Mouse (Mus musculus): ENCODE results near the gene Rab20. TPM values are rescaled to one million over a fixed set of nuclear protein-coding genes. Genes with fewer than 3 reads are reported as not detected.
A peak's percentile ranks its signal among the peaks of the same experiment; 100 is the strongest.

Rab20 gene
- polyA plus RNA-seq, 1 experiment from 2014 or later = 13.2 TPM

- Histone ChIP-seq H3K27me3 (no peaks in the 10 kb centered on the region), H3K9me3 (no peaks in the 10 kb centered on the region), H3K27ac (no peak overlapping the region), H3K4me3 (no peak overlapping the region), H3K36me3 (no peaks in the 10 kb centered on the region), H3K4me2 (no peak overlapping the region), H3K4me1 (peaks cover 15% of the 10 kb centered on the region), H3K9ac (no peak overlapping the region)
- no peak for ATAC-seq (ENCODE audit: borderline replicate concordance, extremely low read depth, low FRiP score, low TSS enrichment)
- WGBS = 74% methylated on average over 12 of the region's 12 CpGs
Measured at GRCm38 (mm10) chr8:11463889-11464706, 14.4 kb downstream of the Rab20 start.

GRCm38 (mm10) chr8:11463541-11463888, 15.0 kb downstream of the Rab20 start:
- ATAC-seq (ENCODE audit: borderline replicate concordance, extremely low read depth, low FRiP score, low TSS enrichment) = no peak
- H3K9me3 ChIP-seq = no peaks in the 10 kb centered on the region
- H3K36me3 ChIP-seq = no peaks in the 10 kb centered on the region
- no peaks in the 10 kb centered on the region for H3K27me3 ChIP-seq
- H3K4me3 ChIP-seq = no peak overlapping the region
- WGBS = 79% methylated on average over 2 of the region's 2 CpGs
- no peak overlapping the region for H3K4me2 ChIP-seq
- H3K27ac ChIP-seq = no peak overlapping the region
- no peak overlapping the region for H3K9ac ChIP-seq
- H3K4me1 ChIP-seq = peaks cover 21% of the 10 kb centered on the region

GRCm38 (mm10) chr8:11462641-11463040, 15.9 kb downstream of the Rab20 start:
- H3K9me3 ChIP-seq = no peaks in the 10 kb centered on the region
- H3K4me1 ChIP-seq = peaks cover 29% of the 10 kb centered on the region
- H3K4me3 ChIP-seq = no peak overlapping the region
- no peaks in the 10 kb centered on the region for H3K27me3 ChIP-seq
- no peak overlapping the region for H3K4me2 ChIP-seq
- 82% methylated on average over 4 of the region's 4 CpGs for WGBS
- H3K27ac ChIP-seq = no peak overlapping the region
- ATAC-seq (ENCODE audit: borderline replicate concordance, extremely low read depth, low FRiP score, low TSS enrichment) = no peak
- no peak overlapping the region for H3K9ac ChIP-seq
- H3K36me3 ChIP-seq = no peaks in the 10 kb centered on the region

GRCm38 (mm10) chr8:11461847-11462246, 16.7 kb downstream of the Rab20 start:
- no peak overlapping the region for H3K27ac ChIP-seq
- no peaks in the 10 kb centered on the region for H3K9me3 ChIP-seq
- no peaks in the 10 kb centered on the region for H3K27me3 ChIP-seq
- ATAC-seq (ENCODE audit: borderline replicate concordance, extremely low read depth, low FRiP score, low TSS enrichment) = no peak
- H3K4me2 ChIP-seq = no peak overlapping the region
- H3K4me3 ChIP-seq = no peak overlapping the region
- H3K36me3 ChIP-seq = no peaks in the 10 kb centered on the region
- no peak overlapping the region for H3K9ac ChIP-seq
- H3K4me1 ChIP-seq = peaks cover 30% of the 10 kb centered on the region
- WGBS = 57% methylated on average over 2 of the region's 2 CpGs

GRCm38 (mm10) chr8:11460934-11461333, 17.6 kb downstream of the Rab20 start:
- H3K27ac ChIP-seq = no peak overlapping the region

GRCm38 (mm10) chr8:11459016-11459415, 19.5 kb downstream of the Rab20 start:
- no peak for ATAC-seq (ENCODE audit: borderline replicate concordance, extremely low read depth, low FRiP score, low TSS enrichment)
- H3K4me2 ChIP-seq = no peak overlapping the region
- no peak overlapping the region for H3K4me3 ChIP-seq
- no peak overlapping the region for H3K9ac ChIP-seq
- H3K9me3 ChIP-seq = no peaks in the 10 kb centered on the region
- H3K27ac ChIP-seq = peak overlapping the region; percentile 7
- 18% methylated on average over 5 of the region's 5 CpGs for WGBS
- peaks cover 30% of the 10 kb centered on the region for H3K4me1 ChIP-seq
- no peaks in the 10 kb centered on the region for H3K27me3 ChIP-seq
- no peaks in the 10 kb centered on the region for H3K36me3 ChIP-seq

More at GRCm38 (mm10) chr8:11460934-11461333, 17.6 kb downstream of the Rab20 start:
- Histone ChIP-seq H3K27me3 (no peaks in the 10 kb centered on the region), H3K9me3 (no peaks in the 10 kb centered on the region), H3K4me3 (no peak overlapping the region), H3K9ac (no peak overlapping the region), H3K4me1 (peaks cover 30% of the 10 kb centered on the region), H3K36me3 (no peaks in the 10 kb centered on the region), H3K4me2 (no peak overlapping the region)
- 8% methylated on average over 2 of the region's 2 CpGs for WGBS
- ATAC-seq (ENCODE audit: borderline replicate concordance, extremely low read depth, low FRiP score, low TSS enrichment) = no peak

GRCm38 (mm10) chr8:11457981-11458836, 20.3 kb downstream of the Rab20 start:
- Histone ChIP-seq H3K9ac (no peak overlapping the region), H3K9me3 (no peaks in the 10 kb centered on the region), H3K4me1 (peaks cover 30% of the 10 kb centered on the region), H3K4me3 (no peak overlapping the region), H3K4me2 (no peak overlapping the region), H3K27me3 (no peaks in the 10 kb centered on the region), H3K36me3 (no peaks in the 10 kb centered on the region), H3K27ac (peak overlapping the region; percentile 50)
- no peak for ATAC-seq (ENCODE audit: borderline replicate concordance, extremely low read depth, low FRiP score, low TSS enrichment)
- WGBS = 20% methylated on average over 12 of the region's 12 CpGs

GRCm38 (mm10) chr8:11457278-11457677, 21.2 kb downstream of the Rab20 start:
- H3K4me2 ChIP-seq = no peak overlapping the region
- no peaks in the 10 kb centered on the region for H3K9me3 ChIP-seq
- ATAC-seq (ENCODE audit: borderline replicate concordance, extremely low read depth, low FRiP score, low TSS enrichment) = no peak
- no peak overlapping the region for H3K9ac ChIP-seq
- H3K36me3 ChIP-seq = no peaks in the 10 kb centered on the region
- peak overlapping the region; percentile 50; the same call in 1 of the 2 replicates for H3K27ac ChIP-seq
- H3K4me3 ChIP-seq = no peak overlapping the region
- H3K27me3 ChIP-seq = no peaks in the 10 kb centered on the region
- H3K4me1 ChIP-seq = peaks cover 33% of the 10 kb centered on the region
- 57% methylated on average over 3 of the region's 3 CpGs for WGBS

- no peaks in the 10 kb centered on the region for H3K9me3 ChIP-seq
- no peak overlapping the region for H3K4me3 ChIP-seq
- 63% methylated on average over 12 of the region's 12 CpGs for WGBS
- H3K36me3 ChIP-seq = no peaks in the 10 kb centered on the region
- ATAC-seq (ENCODE audit: borderline replicate concordance, extremely low read depth, low FRiP score, low TSS enrichment) = no peak
- no peak overlapping the region for H3K27ac ChIP-seq
- H3K4me1 ChIP-seq = peaks cover 33% of the 10 kb centered on the region
- H3K9ac ChIP-seq = no peak overlapping the region
- no peak overlapping the region for H3K4me2 ChIP-seq
- no peaks in the 10 kb centered on the region for H3K27me3 ChIP-seq
Measured at GRCm38 (mm10) chr8:11454228-11454627, 24.3 kb downstream of the Rab20 start.

- WGBS = 36% methylated on average over 4 of the region's 4 CpGs
- ATAC-seq (ENCODE audit: borderline replicate concordance, extremely low read depth, low FRiP score, low TSS enrichment) = no peak
- Histone ChIP-seq H3K9me3 (no peaks in the 10 kb centered on the region), H3K4me1 (peaks cover 20% of the 10 kb centered on the region), H3K9ac (no peak overlapping the region), H3K27me3 (no peaks in the 10 kb centered on the region), H3K4me2 (no peak overlapping the region), H3K27ac (no peak overlapping the region; the same call in 1 of the 2 replicates), H3K36me3 (peaks cover 11% of the 10 kb centered on the region), H3K4me3 (no peak overlapping the region)
Measured at GRCm38 (mm10) chr8:11452974-11453373, 25.5 kb downstream of the Rab20 start.

- Histone ChIP-seq H3K27ac (no peak overlapping the region; the same call in 1 of the 2 replicates), H3K27me3 (no peaks in the 10 kb centered on the region)
Measured at GRCm38 (mm10) chr8:11452559-11452958, 26.0 kb downstream of the Rab20 start.

GRCm38 (mm10) chr8:11452152-11452551, 26.4 kb downstream of the Rab20 start:
- Histone ChIP-seq H3K27ac (no peak overlapping the region), H3K4me3 (no peak overlapping the region), H3K9me3 (no peaks in the 10 kb centered on the region), H3K4me1 (peaks cover 16% of the 10 kb centered on the region), H3K9ac (no peak overlapping the region), H3K36me3 (peaks cover 18% of the 10 kb centered on the region), H3K4me2 (no peak overlapping the region), H3K27me3 (no peaks in the 10 kb centered on the region)
- ATAC-seq (ENCODE audit: borderline replicate concordance, extremely low read depth, low FRiP score, low TSS enrichment) = no peak
- WGBS = 93% methylated on average over 1 of the region's 1 CpGs

More at GRCm38 (mm10) chr8:11452559-11452958, 26.0 kb downstream of the Rab20 start:
- no peak overlapping the region for H3K4me2 ChIP-seq
- no peak overlapping the region for H3K9ac ChIP-seq
- peaks cover 16% of the 10 kb centered on the region for H3K4me1 ChIP-seq
- 57% methylated on average over 3 of the region's 3 CpGs for WGBS
- H3K4me3 ChIP-seq = no peak overlapping the region
- H3K9me3 ChIP-seq = no peaks in the 10 kb centered on the region
- H3K36me3 ChIP-seq = peaks cover 15% of the 10 kb centered on the region
- ATAC-seq (ENCODE audit: borderline replicate concordance, extremely low read depth, low FRiP score, low TSS enrichment) = no peak

Measured in lung, embryonic 15.5 days (tissue).